ENCODE assay signal across 25 mouse cellular contexts in the genomic region with DNA sequence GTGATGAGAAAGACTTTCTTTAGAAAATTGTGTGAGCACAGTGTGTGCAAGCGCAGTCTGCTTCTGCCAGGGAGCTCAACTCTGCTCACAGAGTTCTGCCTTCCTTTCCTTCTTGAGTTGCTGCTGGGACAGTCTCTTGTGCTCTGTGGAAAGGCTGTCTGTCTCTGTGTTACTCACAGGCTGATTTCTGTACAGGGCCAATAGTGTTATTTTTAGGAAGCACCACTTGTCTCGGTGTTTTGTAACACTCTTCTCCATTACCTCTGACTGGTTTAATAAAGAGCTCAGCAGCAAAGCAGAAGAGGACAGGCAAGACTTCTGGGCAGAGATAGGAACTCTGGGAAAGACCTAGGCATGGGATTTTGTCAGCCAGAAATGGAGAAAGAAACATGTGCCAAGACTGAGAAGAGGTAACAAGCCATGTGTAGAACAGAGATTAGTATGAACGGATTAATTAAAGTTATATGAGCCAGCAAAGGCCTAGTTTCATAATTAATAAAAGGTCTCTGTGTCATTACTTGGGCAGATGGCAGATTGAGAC.
DNase-seq lines count a peak whose midpoint lies in the region; ATAC-seq lines count a peak whose summit lies in the region.
"Had no signal": no experiment of that assay in that cellular context is flagged by ENCODE, and none has a peak within 500 bp of the region (broad histone marks: within the 10 kb centered on the region; RNA-seq: fewer than 3 reads in every experiment).

No protein-coding gene starts in this region.

- H3K4me3 ChIP-seq in heart, embryonic 11.5 days (ENCODE audit: low read depth, low read length), result no peak overlapping the region
- H3K4me3 ChIP-seq in midbrain, embryonic 14.5 days (replicated peaks; ENCODE audit: low read depth, low read length), result no peak overlapping the region
- H3K4me3 ChIP-seq: hindbrain, embryonic 13.5 days; kidney, embryonic 15.5 days; limb, embryonic 10.5 days; liver, embryonic 15.5 days; lung, embryonic 15.5 days; megakaryocyte, embryonic 14.5 days; myocyte had no signal

- WGBS in heart, embryonic 11.5 days (ENCODE audit: insufficient replicate concordance), result 70% methylated on average over 3 of the region's 3 CpGs
- WGBS in midbrain, embryonic 14.5 days, result 96% methylated on average over 3 of the region's 3 CpGs

- H3K36me3 ChIP-seq in heart, embryonic 11.5 days (ENCODE audit: control insufficient read depth, insufficient read depth, low read length), result peaks cover 5% of the 10 kb centered on the region
- peaks cover 25% of the 10 kb centered on the region for H3K36me3 ChIP-seq in midbrain, embryonic 14.5 days (ENCODE audit: control insufficient read depth, insufficient read depth, low read length)

- peaks cover 3% of the 10 kb centered on the region; the same call in 1 of the 2 replicates for H3K4me1 ChIP-seq in heart, embryonic 11.5 days (ENCODE audit: control insufficient read depth, insufficient read depth, low read length)
- H3K4me1 ChIP-seq in midbrain, embryonic 14.5 days (ENCODE audit: control insufficient read depth, insufficient read depth, low read length), result no peaks in the 10 kb centered on the region
- H3K4me1 ChIP-seq: limb, embryonic 10.5 days; liver, embryonic 15.5 days; lung, embryonic 15.5 days; megakaryocyte, embryonic 14.5 days had no signal

- H3K4me2 ChIP-seq in heart, embryonic 11.5 days, result no peak overlapping the region
- H3K4me2 ChIP-seq in midbrain, embryonic 14.5 days (ENCODE audit: low read length), result no peak overlapping the region
- H3K4me2 ChIP-seq: hindbrain, embryonic 13.5 days; kidney, embryonic 15.5 days; liver, embryonic 15.5 days; lung, embryonic 15.5 days had no signal

- no peaks in the 10 kb centered on the region for H3K9me3 ChIP-seq in heart, embryonic 11.5 days (replicated peaks; ENCODE audit: control insufficient read depth, low read length)
- no peaks in the 10 kb centered on the region for H3K9me3 ChIP-seq in midbrain, embryonic 14.5 days (ENCODE audit: control insufficient read depth, low read length)
- H3K9me3 ChIP-seq: hindbrain, embryonic 13.5 days; kidney, embryonic 15.5 days; limb, embryonic 10.5 days; liver, embryonic 15.5 days; lung, embryonic 15.5 days; megakaryocyte, embryonic 14.5 days had no signal

- ATAC-seq in heart, embryonic 11.5 days (replicated peaks; ENCODE audit: insufficient number of reproducible peaks, low FRiP score, low TSS enrichment), result no peak
- no peak for ATAC-seq in midbrain, embryonic 14.5 days (ENCODE audit: low FRiP score, low TSS enrichment)
- ATAC-seq: activated CD4-positive, CD25-positive, alpha-beta regulatory T cell, adult 4 months; forebrain, postnatal 0 days; midbrain, embryonic 16.5 days had no signal

- intact Hi-C loops in heart, postnatal 25 days (cut with DNase I), result no loop called here

- H3K27me3 ChIP-seq in heart, embryonic 11.5 days (ENCODE audit: control insufficient read depth, insufficient read depth, low read length), result no peaks in the 10 kb centered on the region
- no peaks in the 10 kb centered on the region for H3K27me3 ChIP-seq in midbrain, embryonic 14.5 days (ENCODE audit: control insufficient read depth, insufficient read depth, low read length)
- H3K27me3 ChIP-seq: hindbrain, embryonic 13.5 days; kidney, embryonic 15.5 days; liver, embryonic 15.5 days; lung, embryonic 15.5 days had no signal

- H3K9ac ChIP-seq in heart, embryonic 11.5 days (ENCODE audit: low read depth, low read length), result no peak overlapping the region
- no peak overlapping the region for H3K9ac ChIP-seq in midbrain, embryonic 14.5 days (replicated peaks; ENCODE audit: low read length)
- H3K9ac ChIP-seq: forebrain, postnatal 0 days; hindbrain, embryonic 13.5 days; kidney, embryonic 15.5 days; liver, embryonic 15.5 days; lung, embryonic 15.5 days had no signal

- DNase-seq in heart, postnatal 25 days (ENCODE audit: low spot score), result no peak
- peak; percentile 16 for DNase-seq in layer of hippocampus, adult 9-11 months
- DNase-seq in layer of hippocampus, postnatal 36 days, result no peak
- peak; percentile 67 for DNase-seq in fat pad, adult 2 months (ENCODE audit: extremely low read depth, low read depth, low spot score)
- DNase-seq in neural tube, embryonic 10.5 days (ENCODE audit: extremely low spot score, low spot score), result no peak
- no peak for DNase-seq in midbrain, embryonic 14.5 days
- DNase-seq: adrenal gland, postnatal 14 days; cerebellum, postnatal 14 days; forebrain, postnatal 0 days; gastrocnemius, postnatal 14 days; kidney, adult 11 months; kidney, postnatal 36 days; liver; lung, postnatal 36 days; thymus, postnatal 25 days had no signal

- peak overlapping the region; percentile 57; the same call in 1 of the 2 replicates for H3K27ac ChIP-seq in heart, embryonic 11.5 days (ENCODE audit: low read depth, low read length)
- no peak overlapping the region for H3K27ac ChIP-seq in midbrain, embryonic 14.5 days (replicated peaks; ENCODE audit: low read depth, low read length)
- H3K27ac ChIP-seq: hindbrain, embryonic 13.5 days; kidney, embryonic 15.5 days; limb, embryonic 10.5 days; liver, embryonic 15.5 days; lung, embryonic 15.5 days had no signal

Comparison
In these comparisons a context has a peak if more than half of its experiments do, and no peak if none do; other contexts are left out.
1. DNase-seq: peak in layer of hippocampus, adult 9-11 months (single experiment) and fat pad, adult 2 months (single experiment); none in heart, postnatal 25 days (single experiment), layer of hippocampus, postnatal 36 days (0 of 2), neural tube, embryonic 10.5 days (single experiment) and midbrain, embryonic 14.5 days (single experiment).